Mouse (Mus musculus): Measurements from ENCODE around the gene Timd2. TPM values are rescaled to one million over a fixed set of nuclear protein-coding genes. Genes with fewer than 3 reads are reported as not detected.
"Not testable (repeated sequence)": the region's sequence is repeated elsewhere in the genome, so short reads cannot be mapped to it uniquely, and the experiment has no call there.

The Timd2 gene
- polyA plus RNA-seq, 1 experiment from 2014 or later, result 1.2 TPM

DNA sequence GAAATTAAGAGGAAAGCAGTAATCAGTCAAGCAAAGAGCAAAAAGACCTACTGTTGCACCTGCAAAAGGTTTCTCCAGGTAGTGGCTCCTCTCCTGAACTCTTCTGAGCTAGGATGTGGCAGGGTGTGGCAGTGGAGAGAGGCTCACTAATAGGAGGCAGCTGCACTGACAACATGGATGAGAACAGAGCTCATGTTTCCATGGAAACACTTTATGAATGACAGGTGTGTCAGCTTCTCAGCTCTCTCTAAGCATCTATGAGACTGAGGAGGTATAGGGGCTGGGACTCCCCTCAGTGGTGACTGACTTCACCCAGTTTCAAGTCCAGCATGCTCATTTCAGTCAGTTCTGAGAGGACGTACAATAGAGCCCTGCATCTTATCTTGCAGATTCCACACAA is 62.0 kb downstream of the Timd2 start:
- Histone ChIP-seq H3K36me3 (no peaks in the 10 kb centered on the region), H3K27ac (no peak overlapping the region), H3K4me3 (replicated peaks) (no peak overlapping the region), H3K27me3 (replicated peaks) (no peaks in the 10 kb centered on the region), H3K9me3 (no peaks in the 10 kb centered on the region), H3K4me2 (replicated peaks) (no peak overlapping the region), H3K4me1 (replicated peaks) (no peaks in the 10 kb centered on the region), H3K9ac (no peak overlapping the region)
- no peak for ATAC-seq
- WGBS, result 68% methylated on average over 1 of the region's 1 CpGs

GRCm38 (mm10) chr11:46636568-46636967 is 70.3 kb downstream of the Timd2 start:
- Histone ChIP-seq H3K36me3 (no peaks in the 10 kb centered on the region), H3K4me2 (replicated peaks) (no peak overlapping the region), H3K9ac (no peak overlapping the region), H3K27me3 (replicated peaks) (no peaks in the 10 kb centered on the region), H3K27ac (no peak overlapping the region), H3K4me1 (replicated peaks) (no peaks in the 10 kb centered on the region), H3K9me3 (no peaks in the 10 kb centered on the region), H3K4me3 (replicated peaks) (no peak overlapping the region)
- no peak for ATAC-seq
- 82% methylated on average over 3 of the region's 3 CpGs for WGBS

- ATAC-seq; H3K27ac ChIP-seq; H3K9me3 ChIP-seq; H3K36me3 ChIP-seq; H3K9ac ChIP-seq; H3K4me1 ChIP-seq (replicated peaks); H3K4me2 ChIP-seq (replicated peaks); H3K27me3 ChIP-seq (replicated peaks); H3K4me3 ChIP-seq (replicated peaks): not testable (repeated sequence)
- WGBS, result 90% methylated on average over 4 of the region's 4 CpGs
Measured at GRCm38 (mm10) chr11:46635516-46635915, 71.3 kb downstream of the Timd2 start.

GRCm38 (mm10) chr11:46631635-46632034 is 75.2 kb downstream of the Timd2 start:
- Histone ChIP-seq H3K9me3 (no peaks in the 10 kb centered on the region), H3K9ac (no peak overlapping the region), H3K4me3 (replicated peaks) (no peak overlapping the region), H3K4me2 (replicated peaks) (no peak overlapping the region), H3K27me3 (replicated peaks) (no peaks in the 10 kb centered on the region), H3K4me1 (replicated peaks) (no peaks in the 10 kb centered on the region), H3K36me3 (no peaks in the 10 kb centered on the region), H3K27ac (no peak overlapping the region)
- peak; percentile 31; the same call in 1 of the 2 replicates for ATAC-seq
- WGBS, result 34% methylated on average over 3 of the region's 3 CpGs

DNA sequence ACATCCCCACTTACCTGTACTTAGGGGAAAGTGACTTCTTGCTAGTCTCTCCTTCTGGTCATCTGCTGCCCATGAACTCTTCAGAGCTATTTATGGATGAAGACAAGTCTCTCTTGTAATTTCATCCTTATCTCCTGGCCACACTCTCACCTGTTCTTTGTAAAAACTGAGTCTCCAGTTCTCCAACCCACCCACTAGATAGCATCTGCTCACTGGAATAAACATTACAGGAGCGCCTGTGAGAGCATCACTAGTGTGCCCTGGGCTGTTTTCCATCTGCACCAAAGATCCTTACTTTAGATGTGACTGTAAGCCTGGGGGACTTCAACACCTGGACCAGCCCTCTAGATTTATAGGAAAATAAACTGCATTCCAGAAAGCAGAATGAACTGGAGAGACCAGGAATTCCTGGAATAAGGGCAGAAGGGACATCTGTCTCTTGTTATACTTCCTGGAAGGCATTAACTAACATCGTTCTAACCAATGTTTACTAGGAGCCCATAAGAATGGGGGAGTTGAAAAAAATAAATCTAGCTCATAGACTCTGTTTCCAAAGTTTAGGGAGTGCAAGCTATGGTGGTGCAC is 77.6 kb downstream of the Timd2 start, which contains the start of gene Dppa1:
TSS of gene Dppa1 (minus strand) at position 51 of the 585 bp plus-strand sequence.
- ATAC-seq, result no peak
- WGBS, result 47% methylated on average over 2 of the region's 2 CpGs
- H3K36me3 ChIP-seq, result no peaks in the 10 kb centered on the region
- no peak within 1 kb of the TSS for H3K9ac ChIP-seq
- H3K4me3 ChIP-seq (replicated peaks), result no peak within 1 kb of the TSS
- no peak within 1 kb of the TSS for H3K4me2 ChIP-seq (replicated peaks)
- no peaks in the 10 kb centered on the region for H3K4me1 ChIP-seq (replicated peaks)
- H3K27ac ChIP-seq, result no peak within 1 kb of the TSS
- no peaks in the 10 kb centered on the region for H3K9me3 ChIP-seq
- no peaks in the 10 kb centered on the region for H3K27me3 ChIP-seq (replicated peaks)

DNA sequence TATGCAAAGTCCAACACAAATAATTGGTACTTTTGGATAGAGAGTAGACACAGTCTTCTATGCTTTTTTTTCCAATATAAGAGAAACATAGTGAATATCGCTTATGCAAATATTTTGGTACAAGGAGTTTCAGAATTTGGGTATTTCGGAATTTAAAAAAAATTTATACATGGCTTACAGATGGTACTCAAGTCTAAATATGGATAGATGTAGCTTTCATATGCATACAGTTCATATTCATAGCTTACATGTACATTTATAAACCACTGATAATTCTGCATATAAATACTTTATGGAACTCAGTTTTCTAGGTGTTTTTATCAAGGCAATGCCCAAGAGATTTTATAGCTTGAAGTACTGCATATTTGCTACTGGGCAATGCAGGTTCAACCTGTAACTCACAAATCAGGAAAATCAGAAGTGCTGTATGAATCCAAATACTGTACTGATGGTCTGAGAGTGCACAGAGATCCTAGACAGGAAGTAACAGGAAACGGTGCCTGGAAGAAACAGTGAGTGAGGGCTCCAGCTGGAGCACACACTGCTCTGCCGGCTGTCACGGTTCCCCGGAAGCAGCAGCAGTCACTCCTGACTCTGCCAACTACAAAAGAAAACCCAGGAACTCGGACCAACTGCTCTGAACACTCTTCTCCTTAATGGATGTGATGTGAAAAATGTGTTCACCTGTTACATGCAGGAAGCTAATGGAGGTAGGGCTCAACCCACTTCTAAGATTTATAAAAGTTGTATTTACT is 86.3 kb downstream of the Timd2 start:
- Histone ChIP-seq H3K9ac (no peak overlapping the region), H3K4me1 (replicated peaks) (no peaks in the 10 kb centered on the region), H3K27ac (no peak overlapping the region), H3K9me3 (no peaks in the 10 kb centered on the region), H3K4me2 (replicated peaks) (no peak overlapping the region), H3K4me3 (replicated peaks) (no peak overlapping the region), H3K27me3 (replicated peaks) (no peaks in the 10 kb centered on the region), H3K36me3 (no peaks in the 10 kb centered on the region)
- 56% methylated on average over 7 of the region's 7 CpGs for WGBS
- no peak for ATAC-seq

- Histone ChIP-seq H3K4me1 (replicated peaks) (no peaks in the 10 kb centered on the region), H3K9me3 (no peaks in the 10 kb centered on the region), H3K4me2 (replicated peaks) (no peak overlapping the region), H3K27me3 (replicated peaks) (no peaks in the 10 kb centered on the region), H3K4me3 (replicated peaks) (no peak overlapping the region), H3K27ac (no peak overlapping the region), H3K9ac (no peak overlapping the region), H3K36me3 (no peaks in the 10 kb centered on the region)
- ATAC-seq, result no peak
- WGBS, result 64% methylated on average over 1 of the region's 1 CpGs
Measured at GRCm38 (mm10) chr11:46619929-46620328, 86.9 kb downstream of the Timd2 start.

Other genes with a start within 250 kb of the Timd2 start
- not detected in 2 replicates for gene Gm12169, start 182.8 kb downstream of the Timd2 start, polyA plus RNA-seq (2015; fragmentation: Nextera tagmentation; extraction: Ambion mirVana)
- not detected in 2 replicates for gene BC053393, start 135.5 kb downstream of the Timd2 start, polyA plus RNA-seq (2015; fragmentation: Nextera tagmentation; extraction: Ambion mirVana)
- gene Dppa1, start 77.8 kb downstream of the Timd2 start, polyA plus RNA-seq (2015; fragmentation: Nextera tagmentation; extraction: Ambion mirVana), result not detected in 2 replicates
- not detected in 2 replicates for gene Havcr1, start 28.0 kb upstream of the Timd2 start, polyA plus RNA-seq (2015; fragmentation: Nextera tagmentation; extraction: Ambion mirVana)
- gene Timd4, start 103.7 kb upstream of the Timd2 start, polyA plus RNA-seq (2015; fragmentation: Nextera tagmentation; extraction: Ambion mirVana), result 0.74 and 0.80 TPM in 2 replicates

Measured in intestine, embryonic 15.5 days (tissue).